Mouse (Mus musculus): Measurements from ENCODE around the gene Eya4.

Gene Eya4

DNA sequence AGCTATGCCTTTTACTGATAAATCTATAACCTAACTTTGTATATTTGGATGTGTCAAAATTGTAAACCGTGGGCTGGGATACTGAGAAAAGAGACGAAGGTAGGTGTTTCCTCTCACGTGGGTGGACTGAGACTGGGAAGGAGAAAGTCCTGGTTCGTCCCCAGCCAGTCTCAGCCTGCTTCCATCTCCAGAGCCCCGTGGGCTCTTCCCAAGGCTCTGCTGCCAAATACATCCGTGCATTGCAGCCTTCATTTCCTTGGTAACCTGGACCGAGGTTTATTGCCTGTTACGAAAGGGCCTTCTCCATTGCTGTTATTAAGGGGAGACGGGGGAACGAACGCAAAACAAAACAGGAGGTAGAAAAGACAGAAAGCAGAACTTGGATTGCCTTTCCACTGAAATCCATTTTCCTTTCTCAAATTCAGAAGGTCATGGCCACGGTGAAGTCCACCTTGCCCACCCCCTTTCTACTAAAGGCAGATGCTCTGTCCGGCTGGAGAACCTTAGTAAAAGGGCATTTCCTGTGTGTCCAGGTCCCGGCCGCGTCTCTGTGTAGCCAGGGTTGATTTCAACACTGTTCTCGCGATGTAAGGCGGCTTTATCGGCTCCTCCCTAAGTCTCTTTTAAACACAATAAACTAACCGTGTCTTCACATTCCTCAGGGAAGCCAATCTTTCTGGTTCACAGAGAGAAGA, 273.7 kb downstream of the Eya4 start:
- DNase-seq (ENCODE audit: extremely low read depth, low read depth, low spot score), result no peak

DNA sequence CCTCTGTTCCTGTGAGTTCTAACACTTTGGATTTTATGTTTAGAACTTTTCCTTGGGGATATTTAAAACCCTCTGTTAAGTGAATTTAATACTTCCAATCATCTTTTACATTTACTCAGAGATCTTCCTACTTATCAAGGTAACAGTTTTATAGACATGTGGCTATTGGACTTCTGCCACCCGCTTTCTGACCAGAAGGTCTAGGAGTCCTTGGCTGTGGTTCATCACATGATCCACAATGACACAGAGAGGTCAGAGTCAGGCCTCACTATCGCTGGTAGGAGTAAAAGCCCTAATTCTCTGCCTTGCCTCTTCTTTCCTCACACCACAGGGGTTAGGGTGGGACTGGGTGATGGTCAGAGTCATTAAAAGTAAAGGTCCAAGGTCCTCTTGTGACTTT, 277.2 kb downstream of the Eya4 start:
- no peak for DNase-seq (ENCODE audit: extremely low read depth, low read depth, low spot score)

DNA sequence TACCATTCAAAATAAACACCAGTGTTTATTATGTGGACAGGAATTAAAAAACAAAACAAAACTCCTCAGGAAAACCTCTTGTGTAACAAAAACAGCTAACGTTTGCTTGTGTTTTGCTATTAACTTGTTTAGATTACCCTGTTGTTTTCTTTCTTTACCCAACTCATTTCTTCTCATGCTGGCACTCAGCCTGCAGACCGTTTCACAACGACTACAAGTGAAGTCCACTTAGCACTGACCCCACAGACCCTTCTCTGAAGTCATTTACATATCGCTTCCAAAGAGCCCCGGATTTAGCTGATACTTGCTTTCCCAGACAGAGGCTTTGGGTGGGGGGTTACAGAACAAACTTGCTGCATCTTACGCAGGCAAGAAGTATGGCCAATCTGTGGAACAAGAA, 286.9 kb downstream of the Eya4 start:
- no peak for DNase-seq (ENCODE audit: extremely low read depth, low read depth, low spot score)

DNA sequence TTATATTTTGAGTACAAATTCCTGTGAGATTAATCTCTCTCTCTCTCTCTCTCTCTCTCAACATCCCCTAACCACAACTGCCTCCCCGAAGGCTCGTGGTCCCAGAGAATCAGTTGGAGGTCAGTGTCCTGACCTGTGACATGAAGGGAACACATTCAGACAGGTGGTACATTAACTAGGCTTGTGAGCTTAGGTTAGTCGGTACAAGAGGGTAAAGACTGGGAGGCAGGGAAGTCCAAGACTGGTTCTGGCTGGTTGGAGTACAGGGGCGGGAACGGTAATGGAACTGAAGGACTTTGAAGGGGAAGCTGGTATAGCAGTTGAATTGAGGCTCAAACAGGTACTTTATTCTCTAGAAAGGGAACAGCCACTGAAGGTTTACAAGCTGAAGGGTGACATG, 287.9 kb downstream of the Eya4 start:
- no peak for DNase-seq (ENCODE audit: extremely low read depth, low read depth, low spot score)

DNA sequence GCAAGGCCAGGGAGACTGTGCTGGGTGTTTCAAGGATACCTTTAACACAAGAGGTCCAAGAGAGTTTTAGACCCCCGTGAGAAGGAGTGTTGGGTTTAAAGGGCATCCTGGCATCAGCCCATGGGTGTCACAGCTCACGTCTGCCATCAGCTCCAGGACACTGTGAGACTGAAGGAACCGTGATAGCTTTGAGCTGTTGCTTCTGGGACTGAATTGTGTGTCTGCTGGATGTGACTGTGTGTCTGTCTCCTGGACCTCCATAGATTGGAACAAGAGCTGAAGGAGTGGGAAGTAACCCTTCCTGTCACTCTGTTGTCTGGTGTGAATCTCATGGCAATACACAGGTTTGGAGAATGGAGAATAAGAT, 289.9 kb downstream of the Eya4 start:
- no peak for DNase-seq (ENCODE audit: extremely low read depth, low read depth, low spot score)

DNA sequence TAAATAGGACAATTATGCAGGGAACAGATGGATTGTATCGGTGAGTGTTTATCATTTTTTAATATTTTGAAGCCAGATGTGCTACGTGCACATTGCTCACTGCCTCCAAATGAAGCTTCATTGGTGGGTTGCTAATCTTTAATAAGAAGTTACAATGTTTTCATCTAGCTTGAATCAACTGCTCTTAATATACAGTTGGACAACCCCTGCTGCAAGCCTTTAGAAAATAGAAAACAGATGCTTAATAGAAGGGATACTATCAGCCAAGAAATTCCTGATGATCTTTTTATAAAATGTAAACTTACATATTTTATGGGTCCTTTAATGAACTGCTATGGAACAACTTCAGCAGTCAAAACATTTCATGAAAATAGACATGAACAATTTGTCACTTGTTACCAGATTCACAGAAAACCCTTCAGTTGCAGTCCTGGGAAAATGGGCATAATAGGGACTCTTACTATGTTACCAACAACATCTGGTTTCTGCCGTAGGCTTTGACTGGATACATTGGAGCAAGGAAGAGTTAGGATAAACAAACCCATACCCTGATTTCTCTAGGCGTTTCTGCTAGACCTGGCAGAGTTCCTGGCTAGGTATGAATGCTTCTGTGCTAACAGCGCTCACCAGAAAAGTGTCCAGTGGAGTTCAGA, 290.4 kb downstream of the Eya4 start:
- DNase-seq (ENCODE audit: extremely low read depth, low read depth, low spot score), result no peak

DNA sequence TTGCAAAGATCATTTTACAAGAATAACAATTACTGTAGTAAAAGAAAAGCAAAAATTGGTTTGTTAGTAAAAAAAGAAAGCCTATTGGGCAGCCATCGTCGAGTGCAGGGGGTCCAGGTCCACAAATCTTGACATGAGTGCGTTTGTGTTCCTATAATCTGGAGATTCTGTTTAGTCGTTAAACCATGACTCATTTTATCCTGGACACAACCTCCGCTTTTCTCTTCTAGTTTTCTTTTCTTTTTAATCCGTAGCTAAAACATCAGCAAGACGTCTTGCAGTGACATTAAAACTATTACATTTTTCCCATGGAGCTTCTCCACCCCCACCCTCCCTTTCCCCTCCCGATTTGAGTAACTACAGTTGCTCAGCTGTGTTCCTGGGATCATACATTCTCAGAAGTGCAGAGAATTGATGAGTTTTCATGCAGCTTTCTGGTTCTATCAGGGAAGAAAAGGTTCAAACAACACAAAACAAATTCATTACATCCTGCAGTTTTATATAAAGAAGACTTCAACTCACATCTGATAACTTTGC, 297.1 kb downstream of the Eya4 start:
- DNase-seq (ENCODE audit: extremely low read depth, low read depth, low spot score), result no peak
